Mouse (Mus musculus): ENCODE results near the gene Tas2r135. TPM values are rescaled to one million over a fixed set of nuclear protein-coding genes. Genes with fewer than 3 reads are reported as not detected.
A peak's percentile ranks its signal among the peaks of the same experiment; 100 is the strongest.

Tas2r135 gene
- polyA plus RNA-seq, 1 experiment from 2014 or later: not detected

- H3K4me3 ChIP-seq (ENCODE audit: low read length): no peak overlapping the region
- WGBS: 86% methylated on average over 1 of the region's 1 CpGs
- H3K4me1 ChIP-seq (ENCODE audit: control insufficient read depth, insufficient read depth, low read length): no peaks in the 10 kb centered on the region
- peaks cover 42% of the 10 kb centered on the region for H3K36me3 ChIP-seq (ENCODE audit: control insufficient read depth, insufficient read depth, low read length)
- ATAC-seq (ENCODE audit: low FRiP score, low TSS enrichment): no peak
- no peaks in the 10 kb centered on the region for H3K9me3 ChIP-seq (ENCODE audit: control insufficient read depth, low read length)
- H3K27ac ChIP-seq (ENCODE audit: low read depth, low read length): no peak overlapping the region
- no peaks in the 10 kb centered on the region for H3K27me3 ChIP-seq (ENCODE audit: control insufficient read depth, insufficient read depth, low read length)
- no peak overlapping the region for H3K4me2 ChIP-seq (replicated peaks; ENCODE audit: low read depth, low read length)
- H3K9ac ChIP-seq (ENCODE audit: low read depth, low read length): no peak overlapping the region
These were observed 43.2 kb upstream of the Tas2r135 start for GRCm38 (mm10) chr6:42362074-42362473.

DNA sequence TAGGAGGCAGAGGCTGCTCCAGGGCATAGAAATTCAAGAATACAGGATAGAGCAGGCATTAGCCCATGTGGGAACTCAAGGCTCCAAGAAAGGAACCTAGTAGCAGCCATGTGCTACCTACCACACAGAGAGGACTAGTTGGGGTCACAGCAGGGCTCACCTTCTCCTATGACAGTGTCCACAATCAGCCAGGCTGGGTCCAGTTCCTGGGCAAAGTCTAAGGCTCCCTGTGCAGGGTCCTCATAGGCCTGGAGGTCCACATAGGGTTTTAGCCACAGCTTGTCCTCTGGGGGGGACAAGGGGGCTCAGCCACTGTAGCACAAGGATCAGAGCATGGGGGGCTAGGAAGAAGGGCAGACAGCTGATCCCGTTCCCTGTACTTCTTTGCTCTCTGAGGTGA, 42.7 kb upstream of the Tas2r135 start:
- Histone ChIP-seq H3K4me1 (ENCODE audit: control insufficient read depth, insufficient read depth, low read length) (no peaks in the 10 kb centered on the region), H3K9ac (ENCODE audit: low read depth, low read length) (no peak overlapping the region), H3K4me2 (replicated peaks; ENCODE audit: low read depth, low read length) (no peak overlapping the region), H3K36me3 (ENCODE audit: control insufficient read depth, insufficient read depth, low read length) (peaks cover 38% of the 10 kb centered on the region), H3K9me3 (ENCODE audit: control insufficient read depth, low read length) (no peaks in the 10 kb centered on the region), H3K27ac (ENCODE audit: low read depth, low read length) (no peak overlapping the region), H3K4me3 (ENCODE audit: low read length) (no peak overlapping the region), H3K27me3 (ENCODE audit: control insufficient read depth, insufficient read depth, low read length) (no peaks in the 10 kb centered on the region)
- no peak for ATAC-seq (ENCODE audit: low FRiP score, low TSS enrichment)
- 93% methylated on average over 1 of the region's 1 CpGs for WGBS

DNA sequence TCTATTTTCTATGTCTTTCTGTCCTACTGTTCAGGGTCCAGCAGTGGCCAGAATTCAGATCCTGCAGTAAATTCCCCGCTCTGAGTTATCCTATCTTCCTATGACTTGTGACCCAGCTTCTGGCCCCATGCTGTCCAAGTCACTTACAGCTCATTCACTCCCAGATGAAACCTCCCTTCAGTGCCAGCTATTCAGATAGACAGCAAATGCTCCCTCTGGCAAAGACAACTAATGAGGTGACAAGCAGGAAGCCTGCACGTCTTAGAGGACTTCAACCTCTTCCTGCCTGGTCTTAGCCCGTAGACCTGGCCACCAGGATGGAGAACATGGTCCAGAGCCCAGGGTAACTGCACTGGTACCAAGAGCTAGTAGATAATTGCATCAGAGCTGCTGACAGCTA, 42.3 kb upstream of the Tas2r135 start:
- no peak overlapping the region for H3K9ac ChIP-seq (ENCODE audit: low read depth, low read length)
- no peak overlapping the region for H3K4me3 ChIP-seq (ENCODE audit: low read length)
- H3K27me3 ChIP-seq (ENCODE audit: control insufficient read depth, insufficient read depth, low read length): no peaks in the 10 kb centered on the region
- no peaks in the 10 kb centered on the region for H3K4me1 ChIP-seq (ENCODE audit: control insufficient read depth, insufficient read depth, low read length)
- 43% methylated on average over 3 of the region's 3 CpGs for WGBS
- H3K36me3 ChIP-seq (ENCODE audit: control insufficient read depth, insufficient read depth, low read length): peaks cover 33% of the 10 kb centered on the region
- no peak for ATAC-seq (ENCODE audit: low FRiP score, low TSS enrichment)
- no peak overlapping the region for H3K4me2 ChIP-seq (replicated peaks; ENCODE audit: low read depth, low read length)
- H3K27ac ChIP-seq (ENCODE audit: low read depth, low read length): no peak overlapping the region
- H3K9me3 ChIP-seq (ENCODE audit: control insufficient read depth, low read length): no peaks in the 10 kb centered on the region

GRCm38 (mm10) chr6:42364066-42364465, 41.2 kb upstream of the Tas2r135 start:
- H3K9ac ChIP-seq (ENCODE audit: low read depth, low read length): no peak overlapping the region
- 91% methylated on average over 4 of the region's 4 CpGs for WGBS
- no peaks in the 10 kb centered on the region for H3K27me3 ChIP-seq (ENCODE audit: control insufficient read depth, insufficient read depth, low read length)
- ATAC-seq (ENCODE audit: low FRiP score, low TSS enrichment): no peak
- H3K9me3 ChIP-seq (ENCODE audit: control insufficient read depth, low read length): no peaks in the 10 kb centered on the region
- H3K4me2 ChIP-seq (replicated peaks; ENCODE audit: low read depth, low read length): no peak overlapping the region
- peaks cover 23% of the 10 kb centered on the region for H3K36me3 ChIP-seq (ENCODE audit: control insufficient read depth, insufficient read depth, low read length)
- no peak overlapping the region for H3K4me3 ChIP-seq (ENCODE audit: low read length)
- H3K4me1 ChIP-seq (ENCODE audit: control insufficient read depth, insufficient read depth, low read length): no peaks in the 10 kb centered on the region
- H3K27ac ChIP-seq (ENCODE audit: low read depth, low read length): no peak overlapping the region

- H3K4me3 ChIP-seq (ENCODE audit: low read length): no peak overlapping the region
- H3K27me3 ChIP-seq (ENCODE audit: control insufficient read depth, insufficient read depth, low read length): no peaks in the 10 kb centered on the region
- no peak for ATAC-seq (ENCODE audit: low FRiP score, low TSS enrichment)
- no peak overlapping the region for H3K9ac ChIP-seq (ENCODE audit: low read depth, low read length)
- WGBS: 83% methylated on average over 15 of the region's 15 CpGs
- H3K4me2 ChIP-seq (replicated peaks; ENCODE audit: low read depth, low read length): no peak overlapping the region
- H3K9me3 ChIP-seq (ENCODE audit: control insufficient read depth, low read length): no peaks in the 10 kb centered on the region
- H3K4me1 ChIP-seq (ENCODE audit: control insufficient read depth, insufficient read depth, low read length): no peaks in the 10 kb centered on the region
- no peak overlapping the region for H3K27ac ChIP-seq (ENCODE audit: low read depth, low read length)
- peaks cover 17% of the 10 kb centered on the region for H3K36me3 ChIP-seq (ENCODE audit: control insufficient read depth, insufficient read depth, low read length)
These were observed 40.6 kb upstream of the Tas2r135 start for GRCm38 (mm10) chr6:42364607-42365006.

DNA sequence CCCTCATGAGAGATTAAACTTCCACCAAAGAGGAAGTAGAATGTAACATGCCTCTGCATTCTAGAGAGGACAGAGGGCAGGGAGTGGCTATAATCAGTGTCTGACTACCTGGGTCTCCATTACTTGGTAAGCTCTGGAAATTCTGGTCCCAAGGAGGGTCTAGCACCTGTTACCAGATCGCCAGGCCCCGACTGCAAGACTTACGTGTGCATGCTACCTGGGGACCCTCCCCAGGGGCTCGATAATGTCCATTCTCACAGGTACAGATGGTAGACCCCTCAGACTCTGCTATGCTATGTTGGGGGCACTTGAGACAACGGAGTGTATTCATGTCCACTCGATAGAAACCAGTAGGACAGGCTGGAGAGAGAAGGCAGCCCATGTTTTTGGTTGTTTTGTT, 40.0 kb upstream of the Tas2r135 start:
- 91% methylated on average over 6 of the region's 6 CpGs for WGBS
- H3K4me1 ChIP-seq (ENCODE audit: control insufficient read depth, insufficient read depth, low read length): no peaks in the 10 kb centered on the region
- no peak for ATAC-seq (ENCODE audit: low FRiP score, low TSS enrichment)

GRCm38 (mm10) chr6:42369870-42370269, 35.4 kb upstream of the Tas2r135 start:
- no peak for ATAC-seq (ENCODE audit: low FRiP score, low TSS enrichment)
- H3K9ac ChIP-seq (ENCODE audit: low read depth, low read length): no peak overlapping the region
- 22% methylated on average over 3 of the region's 3 CpGs for WGBS

More for the DNA sequence above, 40.0 kb upstream of the Tas2r135 start:
- H3K9ac ChIP-seq (ENCODE audit: low read depth, low read length): no peak overlapping the region
- no peak overlapping the region for H3K4me2 ChIP-seq (replicated peaks; ENCODE audit: low read depth, low read length)
- H3K36me3 ChIP-seq (ENCODE audit: control insufficient read depth, insufficient read depth, low read length): peaks cover 11% of the 10 kb centered on the region; the same call in 1 of the 2 replicates
- H3K27ac ChIP-seq (ENCODE audit: low read depth, low read length): no peak overlapping the region
- no peaks in the 10 kb centered on the region for H3K27me3 ChIP-seq (ENCODE audit: control insufficient read depth, insufficient read depth, low read length)
- H3K4me3 ChIP-seq (ENCODE audit: low read length): no peak overlapping the region
- H3K9me3 ChIP-seq (ENCODE audit: control insufficient read depth, low read length): no peaks in the 10 kb centered on the region

GRCm38 (mm10) chr6:42370630-42371363, 34.4 kb upstream of the Tas2r135 start:
- ATAC-seq (ENCODE audit: low FRiP score, low TSS enrichment): no peak
- no peaks in the 10 kb centered on the region for H3K36me3 ChIP-seq (ENCODE audit: control insufficient read depth, insufficient read depth, low read length)
- H3K4me3 ChIP-seq (ENCODE audit: low read length): no peak overlapping the region
- H3K4me2 ChIP-seq (replicated peaks; ENCODE audit: low read depth, low read length): no peak overlapping the region
- peaks cover 14% of the 10 kb centered on the region for H3K4me1 ChIP-seq (ENCODE audit: control insufficient read depth, insufficient read depth, low read length)
- H3K27me3 ChIP-seq (ENCODE audit: control insufficient read depth, insufficient read depth, low read length): no peaks in the 10 kb centered on the region
- H3K9ac ChIP-seq (ENCODE audit: low read depth, low read length): no peak overlapping the region
- H3K9me3 ChIP-seq (ENCODE audit: control insufficient read depth, low read length): no peaks in the 10 kb centered on the region
- 36% methylated on average over 4 of the region's 4 CpGs for WGBS
- no peak overlapping the region for H3K27ac ChIP-seq (ENCODE audit: low read depth, low read length)

More at GRCm38 (mm10) chr6:42369870-42370269, 35.4 kb upstream of the Tas2r135 start:
- Histone ChIP-seq H3K36me3 (ENCODE audit: control insufficient read depth, insufficient read depth, low read length) (no peaks in the 10 kb centered on the region), H3K4me2 (replicated peaks; ENCODE audit: low read depth, low read length) (no peak overlapping the region), H3K4me1 (ENCODE audit: control insufficient read depth, insufficient read depth, low read length) (peaks cover 14% of the 10 kb centered on the region), H3K27ac (ENCODE audit: low read depth, low read length) (no peak overlapping the region), H3K4me3 (ENCODE audit: low read length) (no peak overlapping the region), H3K27me3 (ENCODE audit: control insufficient read depth, insufficient read depth, low read length) (no peaks in the 10 kb centered on the region), H3K9me3 (ENCODE audit: control insufficient read depth, low read length) (no peaks in the 10 kb centered on the region)

DNA sequence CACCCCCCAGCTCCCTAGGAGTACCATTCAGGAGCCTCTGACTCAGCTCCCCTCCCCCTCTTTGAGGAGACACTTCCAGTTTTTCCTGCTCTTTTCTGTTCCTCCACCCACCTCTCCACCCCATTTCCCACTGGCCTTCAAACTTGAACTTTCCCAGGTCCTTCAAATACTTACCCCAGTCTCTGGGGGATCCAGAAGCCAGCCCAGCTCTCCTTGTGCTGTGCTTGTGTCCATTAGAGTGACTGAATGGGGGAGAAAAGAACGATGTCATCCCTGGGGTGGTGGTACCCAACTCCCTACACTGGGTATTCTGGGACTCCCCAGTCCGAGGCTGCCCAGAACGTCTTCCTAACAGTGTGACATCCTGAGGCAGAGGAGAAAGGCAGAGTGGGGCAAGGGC, 33.2 kb upstream of the Tas2r135 start:
- Histone ChIP-seq H3K9ac (ENCODE audit: low read depth, low read length) (no peak overlapping the region), H3K9me3 (ENCODE audit: control insufficient read depth, low read length) (no peaks in the 10 kb centered on the region), H3K27ac (ENCODE audit: low read depth, low read length) (no peak overlapping the region), H3K4me3 (ENCODE audit: low read length) (peak overlapping the region; percentile 57; the same call in 1 of the 2 replicates), H3K4me2 (replicated peaks; ENCODE audit: low read depth, low read length) (peak overlapping the region; percentile 91), H3K36me3 (ENCODE audit: control insufficient read depth, insufficient read depth, low read length) (no peaks in the 10 kb centered on the region), H3K4me1 (ENCODE audit: control insufficient read depth, insufficient read depth, low read length) (peaks cover 24% of the 10 kb centered on the region), H3K27me3 (ENCODE audit: control insufficient read depth, insufficient read depth, low read length) (no peaks in the 10 kb centered on the region)
- WGBS: 6% methylated on average over 3 of the region's 3 CpGs
- ATAC-seq (ENCODE audit: low FRiP score, low TSS enrichment): no peak
